Mouse (Mus musculus): ENCODE measurements around the gene Sept9.

Gene Sept9

GRCm38 (mm10) chr11:117265981-117266905 lies 66.8 kb downstream of the Sept9 start:
- peak; percentile 90 for DNase-seq (ENCODE audit: low spot score)

- peak; percentile 60 for DNase-seq (ENCODE audit: low spot score)
Measured at GRCm38 (mm10) chr11:117266906-117267721, 67.7 kb downstream of the Sept9 start.

- no peak for DNase-seq (ENCODE audit: low spot score)
Measured at GRCm38 (mm10) chr11:117267828-117268227, 68.4 kb downstream of the Sept9 start.

DNA sequence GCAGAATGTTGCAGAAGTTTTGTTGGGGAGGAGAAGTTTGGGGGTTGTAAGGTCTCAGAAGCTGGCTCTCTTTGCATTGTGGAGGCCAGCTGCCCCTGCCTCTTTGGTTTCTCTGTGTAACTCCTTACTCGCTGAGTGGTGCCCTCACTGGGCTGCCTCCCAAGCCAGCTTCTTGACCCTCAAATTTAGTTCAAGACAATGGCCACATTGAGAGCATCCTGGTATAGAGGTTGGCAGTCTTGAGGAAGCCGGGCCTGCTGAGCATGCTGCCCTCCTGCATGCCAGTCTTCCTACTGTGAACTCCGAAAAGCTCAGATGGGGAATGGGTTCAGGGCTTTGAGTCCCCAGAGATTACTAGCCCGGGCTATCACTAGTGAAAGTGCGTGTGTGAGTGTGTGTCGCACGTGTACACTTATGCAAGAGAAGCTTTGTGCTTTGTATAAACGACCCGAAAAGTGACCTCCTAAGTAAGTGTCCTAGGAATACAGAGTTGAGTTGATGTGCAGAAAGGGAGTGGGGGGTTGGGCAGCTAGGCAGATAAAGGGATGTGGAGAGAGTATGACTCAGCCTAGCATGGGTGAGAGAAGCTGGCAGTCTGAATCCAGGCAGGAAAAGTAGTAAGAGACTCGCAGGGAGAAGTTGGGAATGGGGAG lies 69.0 kb downstream of the Sept9 start:
- DNase-seq (ENCODE audit: low spot score), result no peak

GRCm38 (mm10) chr11:117269053-117269702 lies 69.7 kb downstream of the Sept9 start:
- DNase-seq (ENCODE audit: low spot score), result no peak

DNA sequence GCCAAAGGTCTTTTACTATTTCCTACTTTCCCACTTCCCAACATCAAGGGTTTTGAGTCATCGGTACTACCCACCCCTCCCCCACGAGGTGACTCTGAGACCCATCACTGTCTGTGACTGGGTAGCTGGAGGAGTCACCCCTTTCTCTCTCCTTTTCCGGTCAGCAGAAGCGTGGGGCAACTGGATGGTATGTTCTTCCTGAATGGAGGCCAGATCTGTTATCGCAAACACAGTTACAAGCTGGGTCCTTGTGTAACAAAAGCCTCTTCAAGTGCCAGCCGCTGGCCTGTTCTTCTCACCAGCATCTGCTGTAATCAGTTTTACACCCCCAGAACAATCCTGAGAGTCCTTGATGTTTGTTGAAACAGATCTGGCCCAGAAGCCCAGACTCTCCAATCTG lies 70.5 kb downstream of the Sept9 start:
- peak; percentile 59 for DNase-seq (ENCODE audit: low spot score)

DNA sequence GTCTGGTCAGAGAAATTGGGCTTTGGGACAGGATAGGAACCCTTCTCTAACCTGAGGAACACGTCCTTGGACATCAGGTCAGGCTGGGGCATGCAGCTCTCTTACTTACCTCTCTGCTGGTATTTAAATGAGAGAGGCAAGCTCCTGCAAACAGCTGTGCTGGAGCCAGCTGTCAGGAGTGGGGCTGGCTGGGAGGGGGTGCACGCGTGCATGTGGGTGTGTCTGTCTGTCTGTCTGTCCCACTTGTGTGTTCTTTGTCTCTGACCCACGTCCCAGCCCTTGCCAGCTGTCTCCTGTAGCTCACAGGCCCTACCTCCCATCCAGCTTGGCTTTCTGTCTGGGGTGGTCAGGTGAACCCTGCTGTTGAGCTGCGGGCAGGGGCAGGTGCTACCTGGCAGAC lies 75.5 kb downstream of the Sept9 start:
- no peak for DNase-seq (ENCODE audit: low spot score)

DNA sequence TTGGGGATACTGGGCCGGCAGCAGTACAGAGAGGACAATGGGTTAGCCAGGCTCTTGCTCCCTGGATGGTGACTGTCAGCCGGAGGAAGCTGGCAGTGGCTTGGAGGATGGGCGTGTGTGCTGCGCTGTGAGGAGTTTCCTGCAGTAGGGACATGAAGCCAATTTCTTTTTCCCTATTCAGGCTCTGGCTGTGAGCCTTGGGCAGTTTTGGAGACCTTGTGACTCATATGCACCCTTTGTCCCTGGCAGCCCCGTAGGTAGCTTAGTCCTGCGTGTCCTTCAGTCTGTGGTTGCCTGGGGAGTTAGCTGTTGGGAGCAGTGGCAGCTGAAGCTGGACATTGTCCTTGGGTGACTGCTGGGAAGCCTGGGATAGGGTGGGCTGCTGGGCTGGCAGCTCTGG lies 76.5 kb downstream of the Sept9 start:
- peak; percentile 76 for DNase-seq (ENCODE audit: low spot score)

DNA sequence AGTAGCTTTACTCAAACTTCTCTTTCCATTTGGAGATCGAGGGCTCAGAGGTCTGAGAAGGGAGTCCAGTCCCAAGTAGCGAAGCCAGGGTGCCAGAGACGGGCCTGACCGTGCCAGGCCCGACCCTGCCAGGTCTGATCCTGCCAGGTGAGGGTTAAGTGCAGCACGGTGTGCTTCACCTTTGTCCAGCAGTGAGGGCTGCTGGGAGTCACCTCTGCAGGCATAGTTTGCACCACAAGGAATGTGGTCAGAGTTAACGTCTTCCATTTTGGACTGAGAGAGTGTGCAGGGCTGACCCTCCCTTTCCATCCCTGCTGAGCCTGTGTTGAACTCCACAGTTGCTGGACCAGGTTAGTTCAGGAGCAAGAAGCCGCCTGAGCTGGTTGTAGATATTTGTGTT lies 77.5 kb downstream of the Sept9 start:
- no peak for DNase-seq (ENCODE audit: low spot score)

- DNase-seq (ENCODE audit: low spot score), result no peak
Measured at GRCm38 (mm10) chr11:117278113-117278512, 78.7 kb downstream of the Sept9 start.

DNA sequence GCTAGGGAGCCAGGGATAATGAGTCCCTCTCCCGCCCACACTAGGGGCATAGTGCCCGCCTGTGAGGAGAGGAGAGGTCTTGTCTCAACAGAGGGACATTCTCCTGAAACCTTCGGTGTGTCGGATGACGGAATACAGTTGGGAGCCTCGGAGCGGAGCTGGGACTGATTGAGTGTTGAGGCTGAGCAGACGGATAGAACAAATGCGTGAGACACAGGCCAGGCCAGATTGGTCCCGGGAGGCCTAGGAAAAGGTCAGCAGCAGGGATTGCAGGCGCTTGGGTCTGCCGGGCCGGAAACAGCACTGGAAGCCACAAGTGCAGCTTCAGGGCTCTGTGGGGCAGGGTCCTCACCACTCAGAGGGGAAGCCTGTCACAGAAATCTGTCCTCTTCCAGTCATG lies 79.1 kb downstream of the Sept9 start:
- no peak for DNase-seq (ENCODE audit: low spot score)

GRCm38 (mm10) chr11:117279993-117280392 lies 80.5 kb downstream of the Sept9 start:
- DNase-seq (ENCODE audit: low spot score), result no peak

- DNase-seq (ENCODE audit: low spot score), result no peak
Measured at GRCm38 (mm10) chr11:117283048-117283888, 83.8 kb downstream of the Sept9 start.

GRCm38 (mm10) chr11:117283889-117284450 lies 84.5 kb downstream of the Sept9 start:
- DNase-seq (ENCODE audit: low spot score), result peak; percentile 39

DNA sequence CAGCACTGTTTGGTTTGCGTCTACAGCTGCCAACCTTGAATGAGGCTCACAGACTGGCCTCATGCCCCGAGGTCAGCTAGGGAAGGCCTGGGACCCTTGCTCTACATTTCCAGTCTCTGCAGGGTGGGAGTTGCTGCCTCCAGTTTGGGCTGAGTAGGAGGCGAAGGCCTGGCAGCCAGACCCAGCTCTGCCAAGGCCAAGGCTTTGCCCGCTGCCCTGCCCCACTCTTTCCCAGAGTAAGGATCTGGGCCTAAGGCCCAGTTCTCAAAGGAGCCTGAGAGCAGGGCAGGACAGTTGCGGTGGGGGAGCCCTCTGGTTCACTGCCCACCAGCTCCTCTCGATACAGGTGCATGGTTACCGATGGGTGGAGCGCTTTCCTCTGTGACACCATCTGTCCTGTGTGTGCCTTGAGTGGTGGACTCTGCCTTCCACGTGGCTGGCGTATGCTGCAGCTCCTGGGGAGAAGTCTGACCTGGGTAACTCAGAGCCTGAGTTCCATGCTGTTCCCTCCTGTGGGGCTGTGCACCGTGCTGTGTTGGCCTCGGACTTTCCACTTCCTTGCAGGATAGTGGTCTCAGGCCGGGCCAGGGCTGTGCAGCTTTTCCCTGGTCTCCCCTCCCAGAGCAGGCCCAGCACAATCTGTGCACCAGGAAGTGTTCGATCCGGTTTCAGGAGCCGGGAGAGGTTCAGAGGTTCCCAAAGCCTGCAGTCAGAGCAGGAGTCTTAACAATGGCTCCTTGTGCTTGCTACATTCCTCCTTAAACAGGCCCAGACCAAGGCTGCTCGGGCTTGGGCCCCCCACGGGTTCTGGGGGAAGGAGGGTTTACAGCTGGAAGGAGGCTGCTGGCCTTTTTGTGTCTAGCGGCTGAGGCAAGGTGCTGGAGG lies 85.5 kb downstream of the Sept9 start:
- DNase-seq (ENCODE audit: low spot score), result no peak

DNA sequence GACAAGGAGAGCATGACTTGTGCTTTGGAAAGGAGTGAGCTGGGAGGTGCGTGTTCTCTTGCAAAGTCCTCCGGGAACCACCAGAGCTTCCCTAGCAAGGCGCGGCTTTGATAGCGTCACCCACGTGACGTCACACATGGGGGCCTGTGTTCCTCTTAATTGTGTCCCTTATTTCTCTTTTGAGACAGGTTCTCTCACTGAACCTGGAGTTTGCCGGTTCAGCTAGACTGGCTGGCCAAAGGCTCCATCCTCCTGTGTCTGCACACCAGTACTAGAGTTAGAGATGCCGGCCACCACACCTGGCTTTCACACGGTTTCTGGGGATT lies 86.1 kb downstream of the Sept9 start:
- DNase-seq (ENCODE audit: low spot score), result no peak

GRCm38 (mm10) chr11:117287792-117288191 lies 88.3 kb downstream of the Sept9 start:
- no peak for DNase-seq (ENCODE audit: low spot score)

DNA sequence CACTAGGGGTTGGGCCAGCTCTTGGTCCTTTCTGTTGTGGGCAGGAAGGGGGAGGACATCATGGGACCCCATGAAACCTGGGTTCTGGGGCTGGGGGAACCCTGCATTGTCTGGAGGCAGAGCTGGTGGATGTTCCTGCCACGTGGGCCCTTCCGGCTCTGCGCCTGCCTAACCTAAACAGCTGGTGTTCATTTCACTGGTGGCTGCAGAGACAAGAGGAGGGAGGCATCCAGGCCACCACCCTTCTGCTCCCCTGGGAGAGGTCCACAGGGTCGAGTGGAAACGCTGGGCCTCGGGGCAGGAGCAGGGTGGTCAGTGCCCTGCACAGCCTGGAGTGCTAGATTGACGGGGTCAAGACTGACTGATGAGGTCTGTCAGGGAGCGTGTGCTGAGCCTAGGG lies 89.3 kb downstream of the Sept9 start:
- no peak for DNase-seq (ENCODE audit: low spot score)

GRCm38 (mm10) chr11:117291271-117292059 lies 92.0 kb downstream of the Sept9 start:
- DNase-seq (ENCODE audit: low spot score), result no peak
